Mouse (Mus musculus): ENCODE data around the gene Gabrr1.

Gabrr1 gene

GRCm38 (mm10) chr4:33208881-33209841 is 76.8 kb downstream of the Gabrr1 start, which contains the start of gene Srsf12:
Srsf12 (plus strand) TSS chr4:33208991.
- peak; percentile 59 for DNase-seq
